Mouse (Mus musculus) frontal cortex, postnatal 36 days (tissue): ENCODE measurements around the gene Slc35e3.
"Not testable (repeated sequence)": the region's sequence is repeated elsewhere in the genome, so short reads cannot be mapped to it uniquely, and the experiment has no call there.

Experiments
- DNase-seq, 2 experiments: peaks; one replicate each; pipeline ENCODE4 v3.0.0; 2022; ENCODE audit warnings: low spot score in 2 of 2

Slc35e3 gene

DNA sequence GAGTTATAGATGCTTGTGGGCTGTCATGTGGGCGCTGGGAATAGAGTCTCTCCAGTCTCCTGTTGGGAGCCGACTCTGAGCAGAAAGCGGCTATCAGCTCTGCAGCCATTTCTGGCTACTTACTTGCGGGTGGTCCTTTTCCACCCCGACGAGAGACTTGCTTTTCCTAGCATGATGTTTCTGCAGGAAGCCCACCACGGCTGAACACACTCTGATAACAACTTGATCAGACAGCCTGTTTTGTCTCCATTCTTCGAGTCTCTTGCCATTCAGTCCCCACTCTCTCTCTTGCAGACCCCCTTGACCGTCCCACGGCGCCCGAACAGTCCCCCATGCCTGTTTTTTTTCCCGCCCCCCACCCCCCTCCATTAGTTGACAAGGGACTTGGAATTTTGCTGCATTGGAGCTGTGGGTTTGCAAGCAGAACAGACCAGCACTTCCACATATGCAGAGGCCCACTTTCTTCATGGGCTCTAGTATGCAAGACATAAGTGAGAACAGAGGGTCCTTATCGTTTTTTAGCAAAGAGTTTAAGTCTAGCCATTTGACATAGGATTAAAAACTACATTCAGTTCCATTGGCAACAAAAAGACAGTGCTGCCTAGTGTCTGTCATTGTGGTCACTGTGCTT, 13.1 kb downstream of the Slc35e3 start:
- no peak for DNase-seq

DNA sequence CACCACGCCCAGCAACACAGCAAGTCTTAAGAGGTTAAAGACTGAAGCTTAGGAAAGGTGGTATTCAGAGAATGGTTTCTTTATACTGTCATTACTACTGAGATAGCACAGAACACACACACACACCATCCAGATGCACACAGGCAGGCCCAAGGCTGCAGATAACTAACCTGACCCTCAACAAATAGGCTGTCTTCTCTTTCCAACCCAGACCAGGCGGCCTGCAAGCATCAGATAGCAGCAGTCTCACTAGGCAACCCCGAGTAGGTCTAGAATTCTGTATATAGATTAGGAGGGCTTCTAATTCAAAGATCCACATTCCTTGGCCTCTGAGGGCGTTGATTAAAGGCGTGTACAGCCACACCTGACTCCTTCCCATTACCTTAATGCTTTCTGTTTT, 14.0 kb downstream of the Slc35e3 start:
- DNase-seq, result no peak

DNA sequence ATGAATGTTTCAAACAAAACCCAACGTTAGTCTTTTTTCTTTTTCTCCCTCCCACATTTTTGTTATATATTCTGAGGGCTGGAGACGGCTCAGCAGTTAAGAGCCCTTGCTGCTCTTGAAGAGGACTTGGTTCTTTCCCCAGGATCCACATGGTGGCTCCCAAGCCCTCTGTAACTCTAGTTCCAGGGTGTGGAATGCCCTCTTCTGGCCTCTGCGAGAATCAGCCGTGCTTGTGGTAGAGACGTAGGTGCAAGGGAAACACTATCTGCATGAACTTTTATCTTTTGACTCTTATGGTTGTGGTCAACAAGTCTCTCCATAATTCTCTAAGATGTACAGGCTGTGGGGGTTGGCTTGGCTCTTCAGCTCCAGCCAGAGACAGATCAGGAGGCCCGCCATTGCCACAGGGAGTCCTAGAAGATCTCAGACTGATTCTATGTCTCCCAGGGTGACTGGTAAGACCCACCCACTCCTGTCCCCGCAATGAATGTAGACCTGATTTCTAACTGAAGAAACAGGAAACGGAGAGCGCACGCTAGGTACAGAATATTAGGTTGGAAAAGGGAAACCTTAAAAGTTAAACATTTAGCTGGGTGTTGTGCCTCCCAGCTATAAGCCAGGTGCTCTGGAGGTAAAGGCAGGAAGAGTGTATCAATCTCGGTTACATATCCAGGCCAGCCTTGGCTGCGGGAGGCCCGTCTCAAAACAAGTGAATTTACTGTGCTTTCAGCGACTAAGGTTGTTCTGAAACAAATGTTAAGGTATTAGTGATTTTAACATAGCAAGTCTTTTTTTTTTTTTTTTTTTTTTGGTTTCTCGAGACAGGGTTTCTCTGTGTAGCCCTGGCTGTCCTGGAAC, 14.7 kb downstream of the Slc35e3 start:
- peak in 1 of 2 experiments; percentile 48 for DNase-seq

DNA sequence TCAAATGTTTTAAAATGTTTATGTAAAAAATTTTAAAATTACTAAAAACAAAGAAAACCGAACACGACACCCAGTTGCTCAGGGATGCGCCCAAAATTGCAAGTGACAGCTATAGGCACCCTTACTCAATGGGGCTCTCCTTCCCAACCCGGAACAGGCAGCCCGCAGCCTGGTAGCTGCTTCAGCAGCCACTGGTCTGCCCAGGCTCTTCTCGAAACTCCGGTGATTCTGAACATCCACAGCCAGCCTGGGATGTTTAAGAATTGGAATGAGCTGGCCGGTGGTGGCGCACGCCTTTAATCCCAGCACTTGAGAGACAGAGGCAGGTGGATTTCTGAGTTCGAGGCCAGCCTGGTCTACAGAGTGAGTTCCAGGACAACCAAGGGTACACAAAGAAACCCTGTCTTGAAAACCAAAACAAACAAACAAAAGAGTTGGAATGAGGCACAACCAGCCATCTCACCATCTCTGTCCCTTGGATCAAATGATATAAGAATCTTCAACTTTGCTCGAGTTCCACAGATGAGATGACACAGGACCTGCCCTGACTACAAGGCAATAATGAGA, 15.4 kb downstream of the Slc35e3 start:
- DNase-seq, result no peak

DNA sequence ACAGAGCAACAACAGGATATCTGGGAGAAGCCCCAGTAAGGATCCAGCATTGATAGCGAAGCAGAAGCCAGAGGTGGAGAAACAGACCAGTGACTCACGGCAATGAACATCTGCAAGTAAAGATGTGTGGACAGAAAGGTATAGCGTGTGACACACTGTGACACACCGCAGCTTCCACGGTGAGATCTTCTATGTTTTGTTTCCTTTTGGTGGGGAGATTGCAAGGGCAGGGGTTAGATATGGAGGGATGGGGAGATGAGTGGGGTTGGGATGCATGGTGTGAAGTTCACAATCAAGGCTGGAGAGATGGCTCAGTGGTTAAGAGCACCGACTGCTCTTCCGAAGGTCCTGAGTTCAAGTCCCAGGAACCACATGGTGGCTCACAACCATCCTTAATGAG, 16.0 kb downstream of the Slc35e3 start:
- DNase-seq, result no peak

DNA sequence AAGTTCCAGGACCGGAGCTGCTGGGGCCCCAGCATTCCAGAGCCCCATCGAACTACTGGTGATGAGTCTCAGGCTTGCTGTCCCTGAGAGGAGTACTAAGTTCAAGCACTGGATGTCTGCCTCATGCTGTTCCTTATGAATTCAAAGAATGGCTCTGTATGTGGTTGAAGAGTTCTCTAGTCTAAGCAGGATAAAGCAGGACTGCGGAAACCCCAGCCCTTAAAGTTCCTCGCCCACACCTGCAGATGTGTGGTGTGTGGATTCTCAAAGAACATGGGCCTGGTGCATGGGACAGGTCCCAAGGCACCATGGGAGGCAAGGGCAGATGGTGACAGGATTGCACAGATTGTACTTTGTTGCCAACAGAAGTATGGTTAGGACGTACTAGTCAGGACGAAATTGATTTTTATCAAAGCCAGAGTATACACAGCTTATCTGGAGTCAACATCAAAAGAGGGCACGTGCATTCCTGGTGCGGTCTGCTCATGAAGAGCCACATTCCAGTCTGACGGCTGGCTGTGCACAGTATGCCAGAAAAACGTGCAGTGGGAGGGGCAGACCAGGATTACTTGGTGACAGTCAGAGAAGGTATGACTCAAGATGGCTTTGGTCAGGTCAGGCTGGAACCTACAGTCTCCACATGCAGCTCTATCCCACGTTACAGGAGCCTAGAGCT, 16.9 kb downstream of the Slc35e3 start:
- DNase-seq, result no peak

GRCm38 (mm10) chr10:117728574-117728973, 17.6 kb downstream of the Slc35e3 start:
- DNase-seq, result no peak

GRCm38 (mm10) chr10:117727518-117728110, 18.6 kb downstream of the Slc35e3 start:
- no peak for DNase-seq

GRCm38 (mm10) chr10:117726888-117727385, 19.2 kb downstream of the Slc35e3 start:
- no peak for DNase-seq

GRCm38 (mm10) chr10:117726350-117726749, 19.8 kb downstream of the Slc35e3 start:
- DNase-seq, result no peak

- DNase-seq, result no peak
Measured at GRCm38 (mm10) chr10:117725671-117726070, 20.5 kb downstream of the Slc35e3 start.

DNA sequence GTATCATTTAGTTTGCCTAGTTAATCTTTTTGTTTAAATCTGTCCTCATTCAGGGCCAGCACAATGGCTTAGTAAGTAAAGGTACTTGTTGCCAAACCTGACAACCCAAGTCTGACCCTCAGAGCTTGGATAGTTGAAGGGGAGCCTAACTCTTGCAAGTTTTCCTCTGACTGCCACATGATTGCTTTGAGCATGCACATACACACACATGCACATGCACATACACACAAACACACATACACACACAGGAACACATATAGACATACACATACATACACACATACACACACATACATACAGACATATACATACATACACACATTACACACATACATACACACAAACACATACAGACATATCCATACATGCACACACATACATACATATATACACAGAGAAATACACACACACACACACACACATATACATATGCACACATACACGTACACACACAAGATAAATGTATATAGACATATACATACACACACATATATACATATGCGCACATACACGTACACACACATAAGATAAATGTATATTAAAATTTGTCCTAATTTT, 21.3 kb downstream of the Slc35e3 start:
- DNase-seq, result no peak

GRCm38 (mm10) chr10:117724136-117724718, 21.9 kb downstream of the Slc35e3 start:
- no peak for DNase-seq

DNA sequence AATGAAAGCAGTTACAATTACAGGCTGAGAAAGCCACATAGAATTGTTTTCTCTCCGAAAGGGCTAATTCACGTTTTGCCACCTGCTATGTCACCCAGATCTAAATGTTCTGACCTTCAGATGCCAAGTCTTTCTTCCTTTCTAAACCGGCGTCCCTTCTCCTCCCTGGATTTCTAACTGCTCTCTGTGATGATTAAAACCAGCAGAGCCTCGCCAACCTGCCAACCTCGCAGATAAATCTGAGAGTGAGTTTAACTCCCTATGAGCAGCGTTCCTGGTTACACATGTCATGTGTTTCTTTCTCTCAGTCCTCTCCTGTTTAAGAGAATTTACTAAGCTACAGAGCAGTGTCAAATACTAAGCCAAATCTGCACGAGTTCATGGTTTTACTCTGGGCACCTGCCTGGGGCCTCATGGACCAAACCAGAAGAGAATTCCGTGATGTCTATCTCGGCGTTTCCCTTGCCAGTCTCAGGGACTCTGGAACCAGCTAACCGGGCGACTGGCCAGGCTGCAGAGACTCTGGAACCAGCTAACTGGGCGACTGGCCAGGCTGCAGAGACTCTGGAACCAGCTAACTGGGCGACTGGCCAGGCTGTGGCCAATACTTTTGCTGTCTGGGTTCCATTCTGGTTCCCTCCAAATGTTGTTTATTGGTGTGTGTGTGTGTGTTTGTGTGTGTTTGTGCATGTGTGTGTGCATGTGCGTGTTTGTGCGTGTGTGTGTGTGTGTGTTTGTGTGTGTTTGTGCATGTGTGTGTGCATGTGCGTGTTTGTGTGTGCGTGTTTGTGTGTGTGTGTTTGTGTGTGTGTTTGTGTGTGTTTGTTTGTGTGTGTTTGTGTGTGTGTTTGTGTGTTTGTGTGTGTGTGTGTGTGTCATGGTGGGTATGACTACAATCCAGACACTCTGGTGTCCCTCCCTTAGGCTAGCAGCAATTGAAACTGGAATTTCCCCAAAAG, 27.7 kb downstream of the Slc35e3 start:
- DNase-seq, result no peak

DNA sequence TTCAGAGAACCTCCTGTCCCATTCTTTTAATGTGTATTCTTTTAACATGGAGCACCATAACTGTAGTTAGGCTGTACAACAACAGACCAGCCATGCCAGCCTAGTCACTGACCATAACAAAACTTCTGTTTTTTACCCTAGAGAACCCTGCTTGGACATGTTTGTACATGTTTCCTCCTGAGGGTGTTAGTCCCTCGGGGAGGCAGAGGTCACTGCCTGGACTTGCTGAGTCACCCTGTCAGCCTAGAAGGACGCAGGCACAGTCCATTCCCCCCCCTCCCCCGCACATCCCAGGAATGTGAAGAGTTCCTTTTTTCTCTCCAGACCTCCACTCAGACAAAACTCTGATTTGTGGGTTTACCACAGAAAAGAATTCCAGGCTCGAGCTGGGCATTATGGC, 28.6 kb downstream of the Slc35e3 start:
- no peak for DNase-seq

GRCm38 (mm10) chr10:117716686-117717085, 29.5 kb downstream of the Slc35e3 start:
- DNase-seq, result no peak

- DNase-seq, result not testable (repeated sequence)
Measured at GRCm38 (mm10) chr10:117715654-117716053, 30.5 kb downstream of the Slc35e3 start.

- no peak for DNase-seq
Measured at GRCm38 (mm10) chr10:117714928-117715500, 31.2 kb downstream of the Slc35e3 start.

GRCm38 (mm10) chr10:117714048-117714545, 32.1 kb downstream of the Slc35e3 start:
- no peak for DNase-seq
